ENCODE assay signal across 8 mouse cellular contexts in genomic region chr11:120169208-120169992, GRCm38 (mm10). TPM values are rescaled to one million over a fixed set of nuclear protein-coding genes. Genes with fewer than 3 reads are reported as not detected.
DNase-seq lines count a peak whose midpoint lies in the region; ATAC-seq and TF ChIP-seq lines count a peak whose summit lies in the region.

No protein-coding gene starts in this region.

- intact Hi-C loops in heart, postnatal 36 days (cut with DNase I): loop anchor here (2.0 to 5.0 kb wide), 2 partner anchors 59 to 138 kb away; no protein-coding TSS in a partner anchor

- H3K4me2 ChIP-seq in forebrain, embryonic 15.5 days (replicated peaks): peak overlapping the region; percentile 38
- H3K4me2 ChIP-seq in lung, postnatal 0 days (replicated peaks; ENCODE audit: low read depth, low read length): peak overlapping the region; percentile 36

- peaks cover 24% of the 10 kb centered on the region for H3K4me1 ChIP-seq in forebrain, embryonic 15.5 days
- H3K4me1 ChIP-seq in lung, postnatal 0 days (ENCODE audit: insufficient read depth, low read depth, low read length): no peaks in the 10 kb centered on the region; the same call in 1 of the 2 replicates

- WGBS in forebrain, embryonic 15.5 days: 19% methylated on average over 21 of the region's 21 CpGs
- WGBS in lung, postnatal 0 days: 22% methylated on average over 21 of the region's 21 CpGs

- 0 out of 2 replicates have a peak overlapping the region, but pooled peaks have one; percentile 5 for H3K4me3 ChIP-seq in forebrain, embryonic 15.5 days
- H3K4me3 ChIP-seq in lung, postnatal 0 days (ENCODE audit: low read depth, low read length): 0 out of 2 replicates have a peak overlapping the region, but pooled peaks have one; percentile 11

- peak; percentile 68; the same call in 1 of the 2 replicates for ATAC-seq in forebrain, embryonic 15.5 days (replicated peaks)
- ATAC-seq in lung, postnatal 0 days: peak; percentile 91

- H3K9ac ChIP-seq in forebrain, embryonic 15.5 days (replicated peaks): 0 out of 2 replicates have a peak overlapping the region, but pooled peaks have one; percentile 20
- no peak overlapping the region for H3K9ac ChIP-seq in lung, postnatal 0 days (replicated peaks; ENCODE audit: low read depth)

- H3K27ac ChIP-seq in forebrain, embryonic 15.5 days (replicated peaks): 0 out of 2 replicates have a peak overlapping the region, but pooled peaks have one; percentile 5
- 0 out of 2 replicates have a peak overlapping the region, but pooled peaks have one; percentile 2 for H3K27ac ChIP-seq in lung, postnatal 0 days (ENCODE audit: low read length)

- TF ChIP-seq CTCF in lung, postnatal 0 days (IDR thresholded peaks at IDR 0.05): peak; percentile 92

- DNase-seq in MN1 (ENCODE audit: low spot score): peak; percentile 30
- DNase-seq in cerebellum, adult 11 months: peak; percentile 73
- DNase-seq in heart, postnatal 36 days: peak; percentile 77 to 80
- DNase-seq in layer of hippocampus, adult 9-11 months: peak; percentile 82
- DNase-seq in lung, postnatal 0 days (ENCODE audit: low spot score): peak; percentile 91
- DNase-seq in right cerebral cortex, postnatal 25 days: peak; percentile 42
- no peak for DNase-seq in natural killer cell, adult 2 months (ENCODE audit: low spot score in 2 of 2)

- no peaks in the 10 kb centered on the region for H3K36me3 ChIP-seq in forebrain, embryonic 15.5 days
- no peaks in the 10 kb centered on the region for H3K36me3 ChIP-seq in lung, postnatal 0 days (ENCODE audit: insufficient read depth, low read length)

- no peak for TF ChIP-seq EP300 in lung, postnatal 0 days (IDR thresholded peaks at IDR 0.05)

- no peaks in the 10 kb centered on the region for H3K27me3 ChIP-seq in forebrain, embryonic 15.5 days
- H3K27me3 ChIP-seq in lung, postnatal 0 days (replicated peaks; ENCODE audit: insufficient read depth, low read length): no peaks in the 10 kb centered on the region

- no peaks in the 10 kb centered on the region for H3K9me3 ChIP-seq in forebrain, embryonic 15.5 days
- H3K9me3 ChIP-seq in lung, postnatal 0 days (ENCODE audit: low read length): no peaks in the 10 kb centered on the region

RNA-seq across cellular contexts. Expression of gene Slc38a10, which starts 18.3 kb away (rescaled TPM):
- 97.7 and 98.9 TPM in 2 replicates for polyA plus RNA-seq in forebrain, embryonic 15.5 days (2015; fragmentation: Nextera tagmentation; extraction: Ambion mirVana)
- 10 to 100 TPM; 79.8 to 81.1 TPM for total RNA-seq in heart, postnatal 36 days (2021)
- polyA plus RNA-seq in lung, postnatal 0 days (2015; fragmentation: Nextera tagmentation; extraction: Ambion mirVana): 66.6 and 69.4 TPM in 2 replicates

Comparison
In these comparisons a context has a peak if more than half of its experiments do, and no peak if none do; other contexts are left out.
1. DNase-seq: peak in MN1 (single experiment), cerebellum, adult 11 months (single experiment), heart, postnatal 36 days (2 of 2), layer of hippocampus, adult 9-11 months (single experiment), lung, postnatal 0 days (single experiment) and right cerebral cortex, postnatal 25 days (single experiment); none in natural killer cell, adult 2 months (0 of 2).